Mouse (Mus musculus) left cerebral cortex, adult 9 months (tissue): ENCODE data around the gene Ercc4.
A peak's percentile ranks its signal among the peaks of the same experiment; 100 is the strongest.

Experiments used
- DNase-seq, 2 experiments: peaks; one replicate each; pipeline ENCODE4 v3.0.0; 2022; ENCODE audit warnings: low spot score in 2 of 2

The Ercc4 gene

GRCm38 (mm10) chr16:13194882-13195281 lies 85.4 kb downstream of the Ercc4 start:
- peak; percentile 68 to 76 for DNase-seq

- peak; percentile 70 to 80 for DNase-seq
These were observed 87.1 kb downstream of the Ercc4 start for GRCm38 (mm10) chr16:13196626-13197025.

GRCm38 (mm10) chr16:13197293-13197692 lies 87.8 kb downstream of the Ercc4 start:
- DNase-seq, result peak; percentile 90 to 92

GRCm38 (mm10) chr16:13199204-13199603 lies 89.7 kb downstream of the Ercc4 start:
- no peak for DNase-seq
